Mouse (Mus musculus): ENCODE data around the gene Ccl17. TPM values are rescaled to one million over a fixed set of nuclear protein-coding genes. Genes with fewer than 3 reads are reported as not detected.

The Ccl17 gene
- total RNA-seq, 2 experiments from 2014 or later = 0.96 TPM; not detected in 1

DNA sequence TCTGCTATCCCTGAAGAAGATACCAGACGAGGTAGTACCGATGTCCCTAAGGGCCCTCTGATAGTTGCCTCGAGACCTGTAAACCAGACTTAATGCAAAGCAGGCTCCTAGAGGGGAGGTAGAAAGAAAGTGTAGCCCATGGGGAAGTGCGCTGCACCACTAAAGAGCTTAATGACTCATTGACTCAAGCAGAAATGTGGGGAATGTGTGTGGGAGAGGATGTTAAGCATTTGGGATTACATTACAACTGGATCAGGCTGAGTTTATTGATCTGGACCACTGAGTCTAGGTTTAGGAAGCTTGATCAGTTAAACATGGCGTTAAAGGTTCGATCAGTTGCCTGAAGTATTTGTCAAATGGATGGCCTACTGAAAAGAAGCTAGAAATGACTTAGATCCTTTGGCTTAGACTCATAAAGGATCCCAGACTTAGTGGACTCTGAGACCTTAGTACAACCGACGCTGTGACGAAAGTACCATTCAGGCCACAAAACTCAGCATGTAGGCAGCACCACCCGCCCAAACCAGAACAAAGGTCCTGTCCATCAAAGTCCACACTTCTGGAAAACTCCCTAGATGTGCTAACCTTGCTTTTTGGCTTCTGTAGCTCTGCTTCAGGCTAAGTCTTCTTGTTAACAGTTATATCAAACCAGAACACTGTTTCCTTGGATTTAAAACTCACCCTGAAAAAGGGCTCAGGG, 20.8 kb upstream of the Ccl17 start:
- no peak for DNase-seq

DNA sequence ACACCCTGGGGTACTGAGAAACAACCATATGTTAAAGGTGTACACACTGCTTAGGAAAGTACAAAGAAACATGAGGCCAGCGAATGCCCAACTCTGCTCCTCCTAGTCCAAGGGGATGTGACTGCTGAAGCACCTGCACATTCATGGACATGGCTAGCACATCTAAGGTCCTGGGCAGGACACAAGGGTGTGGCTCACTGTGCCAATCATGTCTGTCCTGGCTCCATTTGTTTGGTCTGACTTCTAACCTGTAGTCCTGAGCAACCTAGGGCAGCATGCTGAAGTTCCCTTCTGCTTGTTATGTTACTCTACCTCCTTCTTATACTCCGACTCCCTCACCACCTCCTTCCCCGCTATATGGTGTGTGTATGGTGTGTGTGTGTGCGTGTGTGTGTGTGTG, 15.9 kb upstream of the Ccl17 start:
- no peak for DNase-seq

DNA sequence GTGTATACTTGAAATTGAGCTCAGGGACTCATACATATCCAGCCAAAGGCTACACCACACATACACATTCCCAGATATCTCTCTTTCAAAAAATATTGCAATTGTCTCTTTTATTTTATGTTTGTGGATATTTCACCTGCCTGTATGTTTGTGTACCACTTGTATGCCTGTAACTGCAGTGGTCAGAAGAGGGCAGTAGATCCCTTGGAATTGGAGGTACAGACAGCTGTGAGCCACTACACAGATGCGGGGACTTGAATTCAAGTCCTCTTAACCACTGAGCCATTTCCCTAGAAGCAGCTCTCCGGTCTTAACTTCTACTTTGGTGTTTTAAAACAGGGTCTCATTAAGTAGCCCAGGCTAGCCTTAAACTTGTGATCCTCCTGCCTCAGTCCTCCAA, 15.5 kb upstream of the Ccl17 start:
- DNase-seq = no peak

GRCm38 (mm10) chr8:94800278-94800968, 9.8 kb upstream of the Ccl17 start:
- no peak for DNase-seq

- peak; percentile 47 for DNase-seq
Measured at GRCm38 (mm10) chr8:94801293-94802095, 8.8 kb upstream of the Ccl17 start.

- no peak for DNase-seq
Measured at GRCm38 (mm10) chr8:94802375-94802774, 7.9 kb upstream of the Ccl17 start.

DNA sequence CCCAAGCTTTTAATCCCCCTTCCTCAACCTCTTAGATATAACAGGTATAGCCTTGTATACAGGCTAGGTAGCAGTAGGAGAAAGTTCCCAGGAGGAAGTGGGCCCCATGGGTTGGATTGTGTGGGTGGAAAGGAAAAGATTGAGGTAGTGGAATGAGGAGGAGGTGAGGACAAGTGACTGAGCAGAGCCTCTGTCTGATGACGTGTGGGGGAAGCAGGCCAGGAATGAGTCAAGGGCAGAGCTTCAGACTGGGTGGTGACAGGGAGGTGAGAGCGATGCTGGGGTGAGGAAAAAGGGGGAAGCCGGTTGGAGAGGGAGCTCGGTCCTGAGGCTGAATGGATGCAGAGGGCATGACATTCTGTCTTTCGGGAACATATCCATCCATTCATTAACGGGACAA, 6.7 kb upstream of the Ccl17 start:
- peak; percentile 36 for DNase-seq

DNA sequence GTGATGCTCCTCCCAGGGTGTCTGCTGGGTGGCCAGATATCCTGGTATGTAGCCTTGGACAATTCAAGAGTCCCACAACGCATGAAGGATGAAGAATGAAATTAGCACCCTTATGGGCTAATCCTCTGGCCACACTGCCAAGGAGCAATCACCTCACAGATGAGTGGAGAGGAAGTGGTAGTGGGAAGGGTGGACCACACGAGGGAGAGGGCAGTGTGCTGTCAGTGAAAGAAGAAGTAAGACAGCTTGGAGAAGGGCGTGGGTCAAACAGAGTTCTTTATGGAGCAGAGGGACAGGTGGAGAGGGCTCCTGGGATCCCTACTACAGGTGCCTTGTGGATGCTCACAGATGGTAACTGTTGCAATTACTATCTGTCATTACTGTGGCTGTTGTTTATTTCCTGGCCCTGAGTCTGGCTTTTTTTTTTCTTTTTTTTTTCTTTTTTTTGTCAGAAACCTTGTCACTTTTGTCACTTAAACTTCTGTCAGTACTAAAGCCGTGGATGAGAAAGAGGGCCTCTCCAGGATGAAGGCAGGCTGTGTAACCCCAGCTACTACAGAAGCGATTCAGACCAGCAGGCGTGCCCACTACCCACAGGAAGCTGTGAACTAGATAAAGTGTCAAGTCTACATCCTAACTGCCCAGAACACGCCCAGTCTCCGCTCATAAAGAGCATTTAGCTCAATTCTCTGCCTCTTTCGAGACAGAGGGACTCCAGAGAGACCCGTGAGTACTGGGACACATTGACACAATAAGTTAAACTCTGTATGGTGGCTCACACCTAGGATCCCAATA, 5.5 kb upstream of the Ccl17 start:
- no peak for DNase-seq

GRCm38 (mm10) chr8:94805811-94806210, 4.4 kb upstream of the Ccl17 start:
- no peak for DNase-seq

DNA sequence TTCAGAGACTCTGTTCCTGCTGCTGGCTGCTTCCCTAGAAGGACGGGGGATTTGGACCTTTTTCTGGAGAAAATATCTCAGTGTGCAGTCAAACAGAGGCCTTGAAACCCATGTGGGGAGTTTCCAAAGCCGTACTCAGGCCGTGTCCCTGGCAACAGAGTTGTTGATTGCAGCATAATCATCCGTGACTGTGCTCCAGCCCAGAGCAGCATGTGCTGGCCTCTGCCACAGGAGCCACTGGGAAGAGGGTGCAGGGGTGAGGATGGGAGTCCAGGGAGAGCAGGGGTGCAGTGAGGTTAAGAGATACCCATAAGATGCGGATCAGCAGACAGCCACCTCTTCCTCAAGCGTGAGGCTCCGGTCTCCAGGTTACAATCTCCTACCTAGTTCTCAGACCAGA, 2.7 kb upstream of the Ccl17 start:
- peak; percentile 71 for DNase-seq

GRCm38 (mm10) chr8:94808372-94808771, 1.9 kb upstream of the Ccl17 start:
- no peak for DNase-seq

- DNase-seq = no peak
Measured at GRCm38 (mm10) chr8:94810855-94811254, 602 bp downstream of the Ccl17 start.

DNA sequence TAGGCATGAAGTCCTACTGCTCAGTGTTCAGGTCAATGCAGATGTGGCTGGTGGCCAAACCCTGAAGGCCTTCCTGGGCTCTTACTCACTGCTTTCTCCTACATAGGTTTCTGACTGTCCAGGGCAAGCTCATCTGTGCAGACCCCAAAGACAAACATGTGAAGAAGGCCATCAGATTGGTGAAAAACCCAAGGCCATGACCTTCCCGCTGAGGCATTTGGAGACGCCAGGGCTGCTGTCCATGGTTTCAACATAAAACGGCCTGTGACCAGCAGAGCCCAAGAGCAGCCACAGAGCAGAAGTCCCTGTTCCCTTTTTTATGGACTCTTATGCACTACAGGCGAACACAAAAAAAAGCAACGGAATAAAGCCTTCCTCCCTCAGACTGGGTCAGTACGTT, 1.4 kb downstream of the Ccl17 start:
- DNase-seq = peak; percentile 52

GRCm38 (mm10) chr8:94812645-94813098, 2.4 kb downstream of the Ccl17 start:
- DNase-seq = peak; percentile 87

DNA sequence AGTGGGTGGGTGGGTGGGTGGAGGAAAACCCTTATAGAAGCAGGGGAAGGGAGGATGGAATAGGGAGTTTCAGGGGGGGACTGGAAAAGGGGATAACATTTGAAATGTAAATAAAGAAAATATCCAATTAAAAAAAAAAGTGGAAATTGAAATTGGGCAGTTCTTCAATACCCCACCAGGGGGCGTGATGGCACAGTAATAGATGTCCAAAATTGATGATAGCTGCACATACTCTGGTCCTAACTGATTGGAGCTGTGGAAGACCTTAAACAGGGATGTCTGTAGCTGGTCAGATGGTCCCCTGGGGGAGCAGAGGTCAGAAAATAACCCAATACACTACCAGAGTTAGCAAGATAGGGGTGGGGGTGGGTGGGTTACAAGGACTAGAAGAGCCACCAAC, 4.3 kb downstream of the Ccl17 start:
- peak; percentile 55 for DNase-seq

DNA sequence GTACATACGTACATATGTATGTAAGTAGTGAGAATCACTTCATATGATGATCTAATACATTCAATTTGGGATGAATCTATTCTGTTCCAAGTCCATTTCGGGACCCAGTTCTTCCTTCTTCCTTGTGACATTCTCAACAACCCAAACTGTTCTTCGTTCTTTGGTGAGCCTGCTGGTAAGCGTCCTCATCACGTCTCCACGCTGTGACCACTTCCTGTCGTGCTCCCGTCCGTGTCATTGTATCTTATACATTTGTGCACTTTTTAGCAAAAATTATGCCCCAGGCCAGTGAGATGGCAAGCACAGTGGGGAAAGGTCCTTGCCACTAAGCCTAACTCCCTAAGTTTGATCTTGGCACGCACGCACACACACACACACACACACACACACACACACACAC, 7.7 kb downstream of the Ccl17 start:
- no peak for DNase-seq

GRCm38 (mm10) chr8:94819671-94820179, 9.5 kb downstream of the Ccl17 start:
- DNase-seq = no peak

DNA sequence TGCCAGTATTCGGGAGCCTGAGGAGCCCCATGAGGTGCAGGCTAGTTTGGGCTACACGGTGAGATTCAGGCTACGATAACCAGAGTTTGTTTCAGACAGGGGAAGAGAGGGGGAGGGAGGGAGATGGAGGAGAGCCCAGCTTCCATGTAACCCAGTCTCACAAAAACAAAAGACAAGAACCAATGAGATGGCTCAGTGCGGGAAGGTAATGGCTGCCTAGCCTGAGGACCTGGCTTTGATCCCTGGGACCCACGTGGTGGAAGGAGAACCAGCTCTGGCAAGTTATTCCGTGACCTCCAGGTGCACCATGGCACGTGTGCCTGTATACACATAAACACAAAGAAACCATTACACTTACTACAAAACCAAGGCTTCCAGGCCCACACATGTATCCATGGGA, 10.3 kb downstream of the Ccl17 start:
- no peak for DNase-seq

GRCm38 (mm10) chr8:94821381-94821780, 11.1 kb downstream of the Ccl17 start:
- DNase-seq = no peak

DNA sequence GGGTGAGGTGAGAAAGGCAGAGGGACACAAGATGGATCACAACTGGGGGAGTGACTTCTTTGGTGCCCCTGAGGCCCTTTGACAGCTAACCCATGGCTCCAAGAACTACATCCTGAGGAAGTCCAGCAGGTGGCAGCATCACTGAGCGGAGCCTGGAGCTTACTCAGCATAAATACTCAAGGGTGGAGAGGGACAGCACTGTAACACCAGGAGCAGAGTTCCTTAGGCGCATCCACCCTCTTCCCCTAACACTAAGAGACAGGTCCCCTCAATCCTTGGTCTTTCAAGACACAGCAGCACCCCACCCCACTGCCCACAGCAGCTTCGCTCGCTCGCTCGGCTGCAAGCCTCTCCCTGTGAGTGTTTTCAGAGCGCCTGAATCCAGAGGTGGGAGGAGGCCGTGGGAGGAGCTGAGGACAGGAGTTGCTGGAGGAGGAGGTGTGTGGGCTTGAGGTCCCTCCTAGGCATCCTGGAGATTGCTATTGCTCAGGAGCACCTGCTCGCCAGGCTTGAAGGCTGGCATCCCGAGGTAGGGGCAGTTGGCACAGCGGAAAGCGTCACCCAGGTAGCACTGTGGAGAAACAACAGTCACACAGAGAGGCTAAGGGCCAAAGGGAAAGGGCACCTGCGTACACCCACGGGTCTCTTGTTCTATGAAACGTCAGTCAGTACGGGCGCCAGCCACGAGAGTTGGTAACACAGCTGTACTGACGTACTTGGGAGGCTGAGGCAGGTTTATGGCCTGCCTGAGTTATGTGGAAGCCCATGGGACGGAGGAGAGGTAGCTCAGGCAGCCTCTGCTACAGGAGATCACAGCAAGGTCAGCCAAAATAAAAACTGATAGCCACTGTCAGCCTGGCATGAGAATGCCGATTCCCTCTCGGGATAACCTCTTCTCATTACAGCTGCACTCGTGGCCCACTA, 12.6 kb downstream of the Ccl17 start:
- peak; percentile 74 for DNase-seq

DNA sequence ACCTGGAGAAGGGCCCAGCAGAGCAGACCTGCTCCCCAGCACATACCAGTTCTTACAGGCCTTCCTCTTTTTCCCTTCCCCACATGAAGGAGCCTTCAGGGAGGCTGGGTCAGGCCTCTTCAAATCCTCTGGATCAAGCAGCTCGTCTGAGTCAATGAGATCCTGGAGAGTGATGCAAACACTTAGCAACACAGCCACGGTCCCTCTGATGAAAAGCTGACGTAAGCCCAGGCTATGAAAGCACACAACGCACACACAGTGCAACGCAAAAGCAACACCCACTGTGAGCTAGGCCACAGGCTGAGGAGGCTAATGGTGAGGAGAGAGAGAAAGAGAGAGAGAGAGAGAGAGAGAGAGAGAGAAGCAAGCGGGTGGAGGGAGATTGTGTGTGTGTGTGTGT, 14.9 kb downstream of the Ccl17 start:
- DNase-seq = no peak
